Mouse (Mus musculus) kidney, postnatal 0 days (tissue): ENCODE data around the gene Muc1. TPM values are rescaled to one million over a fixed set of nuclear protein-coding genes. Genes with fewer than 3 reads are reported as not detected.

Source experiments
- ATAC-seq: fragments of 200-750 bp; cut with Nextera tagmentation; replicated peaks from 2 replicates; pipeline ENCODE4 v1.8.0; 2017; ENCODE audit warnings: low read depth, moderate number of reproducible peaks, moderate TSS enrichment, moderate library complexity; ENCODE audit not compliant: low FRiP score
- DNase-seq: peaks from one replicate; pipeline ENCODE4 v3.0.0-alpha.2; 2016; ENCODE audit warnings: low spot score
- H3K27ac ChIP-seq: fragments of 300-500 bp; sonication (generic); 2 replicates; pipeline ENCODE4 v1.5.1; 2014; ENCODE audit warnings: mild to moderate bottlenecking
- H3K27me3 ChIP-seq: fragments of 300-500 bp; sonication (generic); 2 replicates; pipeline ENCODE4 v1.6.1; 2014; ENCODE audit warnings: low read length, mixed read lengths; ENCODE audit not compliant: insufficient read depth
- H3K36me3 ChIP-seq: fragments of 300-500 bp; sonication (generic); 2 replicates; pipeline ENCODE4 v1.6.1; 2014; ENCODE audit warnings: low read length, mixed read lengths; ENCODE audit not compliant: insufficient read depth
- H3K4me1 ChIP-seq: fragments of 300-500 bp; sonication (generic); replicated peaks from 2 replicates; pipeline ENCODE4 v1.6.1; 2014; ENCODE audit warnings: antibody characterized with exemption, low read length, mixed read lengths; ENCODE audit not compliant: insufficient read depth
- H3K4me2 ChIP-seq: fragments of 300-500 bp; sonication (generic); 2 replicates; pipeline ENCODE4 v1.6.1; 2014; ENCODE audit warnings: mild to moderate bottlenecking, low read length, moderate library complexity, mixed read lengths
- H3K4me3 ChIP-seq: fragments of 300-500 bp; sonication (generic); replicated peaks from 2 replicates; pipeline ENCODE4 v1.5.1; 2014; ENCODE audit warnings: low read depth, low read length
- H3K9ac ChIP-seq: fragments of 300-500 bp; sonication (generic); 2 replicates; pipeline ENCODE4 v1.6.1; 2014; ENCODE audit warnings: low read depth, low read length
- H3K9me3 ChIP-seq: fragments of 300-500 bp; sonication (generic); replicated peaks from 2 replicates; pipeline ENCODE4 v1.6.1; 2016; ENCODE audit warnings: low read length, inconsistent platforms, mixed read lengths
- CTCF ChIP-seq: IDR thresholded peaks from 2 replicates; pipeline ENCODE4 v1.5.1; 2016; ENCODE audit warnings: antibody characterized with exemption, low read depth, mild to moderate bottlenecking, moderate library complexity
- WGBS: fragments of 180-500 bp; shearing (Covaris S2); extraction: QIAGEN DNeasy Blood & Tissue Kit; methylation state at CpG from one replicate; pipeline ENCODE4 v1.1.7; 2014; 5-methylcytosine and 5-hydroxymethylcytosine counted together
- polyA plus RNA-seq: library from polyadenylated mRNA; unstranded; fragments of >200 nt; fragmentation: Nextera tagmentation; extraction: Ambion mirVana; gene quantifications from 2 replicates; pipeline ENCODE4 v1.2.1, GENCODE M21; 2015

The Muc1 gene
- polyA plus RNA-seq, 1 experiment from 2014 or later, result 42.8 TPM

- H3K4me3 ChIP-seq, result peak overlapping the region; percentile 33
- H3K4me1 ChIP-seq, result peaks cover 27% of the 10 kb centered on the region
- no peaks in the 10 kb centered on the region for H3K27me3 ChIP-seq
- peak overlapping the region; percentile 69 for H3K4me2 ChIP-seq
- no peaks in the 10 kb centered on the region for H3K36me3 ChIP-seq
- ATAC-seq (peak; percentile 56), DNase-seq (peak; percentile 94)
- H3K9ac ChIP-seq, result peak overlapping the region; percentile 35; the same call in 1 of the 2 replicates
- under 1% methylated on average over 20 of the region's 20 CpGs for WGBS
- no peaks in the 10 kb centered on the region for H3K9me3 ChIP-seq
- H3K27ac ChIP-seq, result peak overlapping the region; percentile 85
- peak; percentile 97 for TF ChIP-seq CTCF
Observed at GRCm38 (mm10) chr3:89228180-89228549, 692 bp upstream of the Muc1 start.

- no peaks in the 10 kb centered on the region for H3K27me3 ChIP-seq
- H3K27ac ChIP-seq, result peak overlapping the region; percentile 85
- peak overlapping the region; percentile 69 for H3K4me2 ChIP-seq
- peak overlapping the region; percentile 33 for H3K4me3 ChIP-seq
- WGBS, result 39% methylated on average over 4 of the region's 4 CpGs
- peaks cover 27% of the 10 kb centered on the region for H3K4me1 ChIP-seq
- DNase-seq (no peak), ATAC-seq (no peak)
- no peak for TF ChIP-seq CTCF
- no peaks in the 10 kb centered on the region for H3K36me3 ChIP-seq
- H3K9ac ChIP-seq, result peak overlapping the region; percentile 31; the same call in 1 of the 2 replicates
- H3K9me3 ChIP-seq, result no peaks in the 10 kb centered on the region
Observed at GRCm38 (mm10) chr3:89229276-89229675, 419 bp downstream of the Muc1 start.

GRCm38 (mm10) chr3:89230561-89230960, 1.7 kb downstream of the Muc1 start:
- no peak for TF ChIP-seq CTCF
- 91% methylated on average over 2 of the region's 2 CpGs for WGBS
- Histone ChIP-seq H3K27ac (no peak overlapping the region), H3K27me3 (no peaks in the 10 kb centered on the region), H3K4me1 (peaks cover 27% of the 10 kb centered on the region), H3K4me3 (no peak overlapping the region), H3K4me2 (peak overlapping the region; percentile 69), H3K9ac (no peak overlapping the region), H3K36me3 (no peaks in the 10 kb centered on the region), H3K9me3 (no peaks in the 10 kb centered on the region)
- no peak for ATAC-seq
- DNase-seq, result no peak

- WGBS, result 57% methylated on average over 7 of the region's 7 CpGs
- Histone ChIP-seq H3K9ac (no peak overlapping the region), H3K36me3 (no peaks in the 10 kb centered on the region), H3K4me1 (peaks cover 23% of the 10 kb centered on the region), H3K27me3 (no peaks in the 10 kb centered on the region), H3K4me2 (peak overlapping the region; percentile 69), H3K4me3 (0 out of 2 replicates have a peak overlapping the region, but pooled peaks have one; percentile 4), H3K9me3 (no peaks in the 10 kb centered on the region), H3K27ac (no peak overlapping the region)
- no peak for TF ChIP-seq CTCF
- DNase-seq (no peak), ATAC-seq (no peak)
Observed at GRCm38 (mm10) chr3:89231345-89231744, 2.5 kb downstream of the Muc1 start.

- no peaks in the 10 kb centered on the region for H3K27me3 ChIP-seq
Observed at GRCm38 (mm10) chr3:89231772-89232275, 3.0 kb downstream of the Muc1 start.

GRCm38 (mm10) chr3:89232614-89233013, 3.8 kb downstream of the Muc1 start:
- Histone ChIP-seq H3K9me3 (no peaks in the 10 kb centered on the region), H3K4me1 (peaks cover 13% of the 10 kb centered on the region; the same call in 1 of the 2 replicates), H3K36me3 (no peaks in the 10 kb centered on the region), H3K9ac (no peak overlapping the region), H3K4me2 (peak overlapping the region; percentile 69; the same call in 1 of the 2 replicates), H3K27ac (peak overlapping the region; percentile 77; the same call in 1 of the 2 replicates), H3K4me3 (no peak overlapping the region), H3K27me3 (no peaks in the 10 kb centered on the region)
- DNase-seq (no peak), ATAC-seq (no peak)
- WGBS, result 61% methylated on average over 6 of the region's 6 CpGs
- TF ChIP-seq CTCF, result no peak

More at GRCm38 (mm10) chr3:89231772-89232275, 3.0 kb downstream of the Muc1 start:
- 0 out of 2 replicates have a peak overlapping the region, but pooled peaks have one; percentile 4 for H3K4me3 ChIP-seq
- WGBS, result 73% methylated on average over 16 of the region's 16 CpGs
- peaks cover 18% of the 10 kb centered on the region for H3K4me1 ChIP-seq
- peak overlapping the region; percentile 69 for H3K4me2 ChIP-seq
- H3K9ac ChIP-seq, result no peak overlapping the region
- ATAC-seq, result no peak
- no peak for DNase-seq
- no peak for TF ChIP-seq CTCF
- no peak overlapping the region for H3K27ac ChIP-seq
- H3K36me3 ChIP-seq, result no peaks in the 10 kb centered on the region
- H3K9me3 ChIP-seq, result no peaks in the 10 kb centered on the region
